Mouse (Mus musculus): Measurements from ENCODE around the gene Zfp839.

Zfp839 gene

GRCm38 (mm10) chr12:110888106-110888505 lies 38.1 kb downstream of the Zfp839 start:
- peak in 1 of 2 experiments; percentile 4 for DNase-seq

GRCm38 (mm10) chr12:110888606-110889005 lies 38.6 kb downstream of the Zfp839 start:
- DNase-seq: no peak

GRCm38 (mm10) chr12:110889036-110890020 lies 39.3 kb downstream of the Zfp839 start, which contains the start of the genes Cinp and Tecpr2:
Gene Cinp, minus strand, starts transcription at chr12:110889145.
Gene Tecpr2, plus strand, starts transcription at chr12:110889264.
- DNase-seq: peak; percentile 95 to 96

GRCm38 (mm10) chr12:110891887-110892286 lies 41.8 kb downstream of the Zfp839 start:
- DNase-seq: no peak

- DNase-seq: no peak
Measured at GRCm38 (mm10) chr12:110902106-110902505, 52.1 kb downstream of the Zfp839 start.

- peak; percentile 51 to 59 for DNase-seq
Measured at GRCm38 (mm10) chr12:110903536-110903935, 53.5 kb downstream of the Zfp839 start.

GRCm38 (mm10) chr12:110907845-110908244 lies 57.8 kb downstream of the Zfp839 start:
- DNase-seq: no peak

GRCm38 (mm10) chr12:110909962-110910361 lies 59.9 kb downstream of the Zfp839 start:
- DNase-seq: no peak

- no peak for DNase-seq
Measured at GRCm38 (mm10) chr12:110915761-110916160, 65.7 kb downstream of the Zfp839 start.
